Mouse (Mus musculus) myocyte (in vitro differentiated cells): ENCODE results near the gene Hnrnpa1. TPM values are rescaled to one million over a fixed set of nuclear protein-coding genes. Genes with fewer than 3 reads are reported as not detected.

Experiments
- H3K27me3 ChIP-seq: one replicate; pipeline ENCODE4 v1.6.1; 2011; ENCODE audit not compliant: control insufficient read depth, insufficient read depth, insufficient read length
- H3K36me3 ChIP-seq: one replicate; pipeline ENCODE4 v1.6.1; 2011; ENCODE audit not compliant: control insufficient read depth, insufficient read depth
- H3K4me2 ChIP-seq: one replicate; pipeline ENCODE4 v1.6.1; 2011; ENCODE audit warnings: low read depth, control low read depth
- H3K4me3 ChIP-seq: one replicate; pipeline ENCODE4 v1.5.1; 2011; ENCODE audit warnings: mild to moderate bottlenecking, control low read depth, moderate library complexity
- H3K79me2 ChIP-seq: one replicate; pipeline ENCODE4 v1.6.1; 2011; ENCODE audit not compliant: control insufficient read depth, insufficient read depth
- H3ac ChIP-seq: one replicate; pipeline ENCODE4 v1.6.1; 2011; ENCODE audit not compliant: control insufficient read depth, insufficient read length
- CEBPB ChIP-seq: IDR thresholded peaks from 2 replicates; pipeline ENCODE4 v1.6.1; 2011; ENCODE audit warnings: mild to moderate bottlenecking, moderate library complexity; ENCODE audit not compliant: poor library complexity, insufficient read depth, severe bottlenecking
- E2F4 ChIP-seq: IDR thresholded peaks from one replicate; pipeline ENCODE4 v1.6.1; 2011; ENCODE audit warnings: mild to moderate bottlenecking, control low read depth, moderate library complexity; ENCODE audit not compliant: insufficient read depth
- MAX ChIP-seq: IDR thresholded peaks from one replicate; pipeline ENCODE4 v1.6.1; 2011; ENCODE audit warnings: low read depth, mild to moderate bottlenecking, control low read depth
- MYOD1 ChIP-seq, 3 experiments: IDR thresholded peaks; one replicate each; pipeline ENCODE4 v1.6.1; 2011; ENCODE audit warnings: control low read depth in 2 of 3, low read depth in 2 of 3, mild to moderate bottlenecking in 2 of 3, moderate library complexity in 1 of 3; ENCODE audit not compliant: insufficient read length in 2 of 3, control insufficient read depth in 1 of 3
- MYOG ChIP-seq, 3 experiments: IDR thresholded peaks; one replicate each; pipeline ENCODE4 v1.6.1; 2011; ENCODE audit warnings: control low read depth in 2 of 3, low read depth in 2 of 3, mild to moderate bottlenecking in 2 of 3; ENCODE audit not compliant: insufficient read length in 2 of 3, control insufficient read depth in 1 of 3, insufficient read depth in 1 of 3
- POLR2A ChIP-seq: IDR thresholded peaks from one replicate; pipeline ENCODE4 v1.6.1; 2011; ENCODE audit warnings: low read depth, mild to moderate bottlenecking, control low read depth, moderate library complexity; ENCODE audit not compliant: insufficient read length
- POLR2AphosphoS2 ChIP-seq: IDR thresholded peaks from one replicate; pipeline ENCODE4 v1.6.1; 2011; ENCODE audit warnings: low read depth, control low read depth; ENCODE audit not compliant: insufficient read length
- REST ChIP-seq: IDR thresholded peaks from one replicate; pipeline ENCODE4 v1.6.1; 2011; ENCODE audit warnings: mild to moderate bottlenecking, control low read depth, moderate library complexity; ENCODE audit not compliant: insufficient read depth, insufficient read length
- SRF ChIP-seq: IDR thresholded peaks from one replicate; pipeline ENCODE4 v1.6.1; 2011; ENCODE audit warnings: low read depth; ENCODE audit not compliant: control insufficient read depth, insufficient read length
- TCF12 ChIP-seq: IDR thresholded peaks from one replicate; pipeline ENCODE4 v1.6.1; 2011; ENCODE audit warnings: mild to moderate bottlenecking, control low read depth; ENCODE audit not compliant: poor library complexity, insufficient read depth, severe bottlenecking
- TCF3 ChIP-seq: IDR thresholded peaks from one replicate; pipeline ENCODE4 v1.6.1; 2011; ENCODE audit warnings: low read depth, control low read depth; ENCODE audit not compliant: insufficient read length
- USF1 ChIP-seq: IDR thresholded peaks from one replicate; pipeline ENCODE4 v1.6.1; 2011; ENCODE audit warnings: low read depth, mild to moderate bottlenecking, control low read depth, moderate library complexity
- polyA plus RNA-seq: library from polyadenylated mRNA; unstranded; fragments of >200 nt; fragmentation: generic; extraction: Trizol; gene quantifications from one replicate; pipeline ENCODE4 v1.2.1, GENCODE M21; 2012; ENCODE audit warnings: missing spikeins

Hnrnpa1 gene
- polyA plus RNA-seq, 1 experiment = 285 TPM

GRCm38 (mm10) chr15:103256210-103256986 is 16.2 kb downstream of the Hnrnpa1 start:
- Histone ChIP-seq H3K79me2 (no peaks in the 10 kb centered on the region), H3K4me3 (no peak overlapping the region), H3K27me3 (no peaks in the 10 kb centered on the region), H3K36me3 (no peaks in the 10 kb centered on the region), H3K4me2 (no peak overlapping the region), H3ac (no peak overlapping the region)
- TF ChIP-seq REST (no peak), MYOG (IDR thresholded peaks at IDR 0.05; ENCODE audit: control insufficient read depth in 1 of 3, insufficient read depth in 1 of 3, insufficient read length in 2 of 3, low read depth in 2 of 3) (no peak), POLR2A (no peak), USF1 (no peak), TCF12 (no peak), E2F4 (no peak)

- Histone ChIP-seq H3ac (no peak within 1 kb of the TSS), H3K4me2 (peak within 1 kb of the TSS; percentile 54), H3K27me3 (no peaks in the 10 kb centered on the region), H3K36me3 (no peaks in the 10 kb centered on the region), H3K79me2 (no peaks in the 10 kb centered on the region), H3K4me3 (no peak within 1 kb of the TSS)
- no peak for TF ChIP-seq MAX
- no peak for TF ChIP-seq USF1
- TF ChIP-seq MYOD1 (IDR thresholded peaks at IDR 0.05; ENCODE audit: control insufficient read depth in 1 of 3, insufficient read length in 2 of 3, low read depth in 2 of 3) = peak in 1 of 3 experiments; percentile 1
- TF ChIP-seq POLR2A = no peak
- TF ChIP-seq CEBPB = peak; percentile 94
- TF ChIP-seq POLR2AphosphoS2 = no peak
- TF ChIP-seq REST = no peak
- no peak for TF ChIP-seq TCF3
- TF ChIP-seq SRF = no peak
- no peak for TF ChIP-seq E2F4
These were observed 17.8 kb downstream of the Hnrnpa1 start, which contains the start of gene Nfe2 for GRCm38 (mm10) chr15:103257790-103258728. Gene Nfe2 (minus strand): TSS chr15:103258403.

- no peak overlapping the region for H3ac ChIP-seq
- TF ChIP-seq USF1 (no peak), POLR2A (no peak), REST (no peak)
- no peaks in the 10 kb centered on the region for H3K27me3 ChIP-seq
- no peak overlapping the region for H3K4me3 ChIP-seq
- no peaks in the 10 kb centered on the region for H3K79me2 ChIP-seq
- H3K36me3 ChIP-seq = no peaks in the 10 kb centered on the region
- H3K4me2 ChIP-seq = no peak overlapping the region
These were observed 18.9 kb downstream of the Hnrnpa1 start for GRCm38 (mm10) chr15:103259162-103259561.

GRCm38 (mm10) chr15:103259989-103260388 is 19.8 kb downstream of the Hnrnpa1 start:
- Histone ChIP-seq H3K4me3 (no peak overlapping the region), H3ac (no peak overlapping the region), H3K79me2 (no peaks in the 10 kb centered on the region), H3K27me3 (no peaks in the 10 kb centered on the region), H3K36me3 (no peaks in the 10 kb centered on the region), H3K4me2 (no peak overlapping the region)
- no peak for TF ChIP-seq POLR2AphosphoS2
- TF ChIP-seq MYOG (IDR thresholded peaks at IDR 0.05; ENCODE audit: control insufficient read depth in 1 of 3, insufficient read depth in 1 of 3, insufficient read length in 2 of 3, low read depth in 2 of 3) = peak in 1 of 3 experiments; percentile 32

- H3K4me2 ChIP-seq = no peak overlapping the region
- no peak for TF ChIP-seq POLR2AphosphoS2
- no peak for TF ChIP-seq CEBPB
- TF ChIP-seq E2F4 = no peak
- no peak for TF ChIP-seq SRF
- no peak for TF ChIP-seq TCF12
- no peak for TF ChIP-seq MYOG (IDR thresholded peaks at IDR 0.05; ENCODE audit: control insufficient read depth in 1 of 3, insufficient read depth in 1 of 3, insufficient read length in 2 of 3, low read depth in 2 of 3)
- TF ChIP-seq REST = no peak
- TF ChIP-seq POLR2A = no peak
- no peak for TF ChIP-seq TCF3
- no peak for TF ChIP-seq MAX
- no peak for TF ChIP-seq USF1
- no peak for TF ChIP-seq MYOD1 (IDR thresholded peaks at IDR 0.05; ENCODE audit: control insufficient read depth in 1 of 3, insufficient read length in 2 of 3, low read depth in 2 of 3)
- no peaks in the 10 kb centered on the region for H3K79me2 ChIP-seq
- H3K27me3 ChIP-seq = no peaks in the 10 kb centered on the region
- H3K4me3 ChIP-seq = no peak overlapping the region
- H3K36me3 ChIP-seq = no peaks in the 10 kb centered on the region
- no peak overlapping the region for H3ac ChIP-seq
These were observed 24.6 kb downstream of the Hnrnpa1 start for GRCm38 (mm10) chr15:103264794-103265193.
